Mouse (Mus musculus): ENCODE data around the gene Col4a5. TPM values are rescaled to one million over a fixed set of nuclear protein-coding genes. Genes with fewer than 3 reads are reported as not detected.

Gene Col4a5
- polyA plus RNA-seq, 1 experiment from 2014 or later, result 33.3 TPM

Other genes starting within 250 kb of the Col4a5 start
- gene Col4a6, start 1.3 kb upstream of the Col4a5 start, polyA plus RNA-seq (2015; fragmentation: Nextera tagmentation; extraction: Ambion mirVana), result 3.8 and 5.2 TPM in 2 replicates
- 0.03 TPM in 1 of 2 replicates, not detected in the other for gene Irs4, start 249.9 kb downstream of the Col4a5 start, polyA plus RNA-seq (2015; fragmentation: Nextera tagmentation; extraction: Ambion mirVana)

Data from heart, embryonic 16.5 days (tissue).